Mouse (Mus musculus) cerebellum, adult 2 months (tissue): Measurements from ENCODE around the gene Nr2c1. TPM values are rescaled to one million over a fixed set of nuclear protein-coding genes. Genes with fewer than 3 reads are reported as not detected.

Source experiments
- DNase-seq, 2 experiments: peaks; one replicate each; pipeline ENCODE4 v3.0.0; 2021
- H3K27ac ChIP-seq: fragments of 200-500 bp; 2 replicates; pipeline ENCODE4 v1.5.1; 2012; ENCODE audit warnings: low read length, control low read depth, inconsistent platforms; ENCODE audit not compliant: insufficient read depth
- H3K27me3 ChIP-seq: fragments of 200-500 bp; 2 replicates; pipeline ENCODE4 v1.6.1; 2012; ENCODE audit warnings: inconsistent platforms, mild to moderate bottlenecking, low read length, moderate library complexity; ENCODE audit not compliant: control insufficient read depth, insufficient read depth
- H3K4me1 ChIP-seq: fragments of 200-500 bp; 2 replicates; pipeline ENCODE4 v1.6.1; 2011; ENCODE audit warnings: low read length; ENCODE audit not compliant: control insufficient read depth, insufficient read depth
- H3K4me3 ChIP-seq: fragments of 200-500 bp; replicated peaks from 2 replicates; pipeline ENCODE3; 2011; ENCODE audit warnings: mild to moderate bottlenecking, low read depth, low read length, control low read depth; ENCODE audit not compliant: insufficient read depth
- CTCF ChIP-seq: fragments of 200-500 bp; IDR thresholded peaks from 2 replicates; pipeline ENCODE4 v1.5.1; 2011; ENCODE audit warnings: low read depth, mild to moderate bottlenecking, control low read depth, low read length, moderate library complexity, borderline replicate concordance; ENCODE audit not compliant: insufficient read depth
- POLR2A ChIP-seq: fragments of 200-500 bp; IDR thresholded peaks from 2 replicates; pipeline ENCODE4 v1.6.1; 2011; ENCODE audit warnings: low read length, control low read depth, borderline replicate concordance; ENCODE audit not compliant: insufficient read depth
- WGBS: fragments of 180-500 bp; shearing (Covaris S2); methylation state at CpG from one replicate; pipeline ENCODE4 v1.1.7; 2018; 5-methylcytosine and 5-hydroxymethylcytosine counted together
- polyA plus RNA-seq: library from polyadenylated mRNA; depleted of rRNA; stranded (reverse); fragments of >200 nt; gene quantifications from 2 replicates; pipeline ENCODE4 v1.2.3, GENCODE M21; 2012; rRNA removed

Gene Nr2c1
- polyA plus RNA-seq, 1 experiment = 10.4 TPM

- 12% methylated on average over 19 of the region's 19 CpGs for WGBS
- peak; percentile 46 to 49 for DNase-seq
- Histone ChIP-seq H3K27me3 (no peaks in the 10 kb centered on the region), H3K4me1 (peaks cover 8% of the 10 kb centered on the region), H3K4me3 (peak overlapping the region; percentile 32), H3K27ac (no peak overlapping the region)
- TF ChIP-seq POLR2A = no peak
- no peak for TF ChIP-seq CTCF
Measured at GRCm38 (mm10) chr10:94230172-94230981, 82.6 kb downstream of the Nr2c1 start.

- DNase-seq = no peak
- Histone ChIP-seq H3K4me1 (peaks cover 8% of the 10 kb centered on the region), H3K4me3 (no peak overlapping the region), H3K27me3 (no peaks in the 10 kb centered on the region), H3K27ac (no peak overlapping the region)
- WGBS = 58% methylated on average over 6 of the region's 6 CpGs
- TF ChIP-seq POLR2A (no peak), CTCF (no peak)
Measured at GRCm38 (mm10) chr10:94231025-94231424, 83.2 kb downstream of the Nr2c1 start.

GRCm38 (mm10) chr10:94235200-94235599 lies 87.4 kb downstream of the Nr2c1 start:
- WGBS = 42% methylated on average over 4 of the region's 4 CpGs
- no peak for DNase-seq
- H3K27ac ChIP-seq = no peak overlapping the region
- H3K27me3 ChIP-seq = no peaks in the 10 kb centered on the region
- no peak overlapping the region for H3K4me3 ChIP-seq
- peaks cover 5% of the 10 kb centered on the region for H3K4me1 ChIP-seq
- TF ChIP-seq POLR2A = no peak
- no peak for TF ChIP-seq CTCF

- Histone ChIP-seq H3K4me1 (no peaks in the 10 kb centered on the region), H3K4me3 (no peak overlapping the region), H3K27me3 (no peaks in the 10 kb centered on the region), H3K27ac (no peak overlapping the region)
- 51% methylated on average over 2 of the region's 2 CpGs for WGBS
- TF ChIP-seq POLR2A (no peak), CTCF (no peak)
- DNase-seq = no peak
Measured at GRCm38 (mm10) chr10:94241346-94241745, 93.5 kb downstream of the Nr2c1 start.

Other genes with a start within 250 kb of the Nr2c1 start
- 25.7 and 26.8 TPM in 2 replicates for gene Vezt, start 112.2 kb upstream of the Nr2c1 start, polyA plus RNA-seq
- 5.4 and 6.0 TPM in 2 replicates for gene Fgd6, start 112.0 kb upstream of the Nr2c1 start, polyA plus RNA-seq
- gene Ndufa12, start 50.7 kb downstream of the Nr2c1 start, polyA plus RNA-seq = 336 and 363 TPM in 2 replicates
- gene Gm4792, start 150.7 kb downstream of the Nr2c1 start, polyA plus RNA-seq = not detected in 2 replicates
- gene Tmcc3, start 163.9 kb downstream of the Nr2c1 start, polyA plus RNA-seq = 32.6 and 40.1 TPM in 2 replicates